Mouse (Mus musculus): ENCODE results near the gene Gnaz.
A peak's percentile ranks its signal among the peaks of the same experiment; 100 is the strongest.

DNA sequence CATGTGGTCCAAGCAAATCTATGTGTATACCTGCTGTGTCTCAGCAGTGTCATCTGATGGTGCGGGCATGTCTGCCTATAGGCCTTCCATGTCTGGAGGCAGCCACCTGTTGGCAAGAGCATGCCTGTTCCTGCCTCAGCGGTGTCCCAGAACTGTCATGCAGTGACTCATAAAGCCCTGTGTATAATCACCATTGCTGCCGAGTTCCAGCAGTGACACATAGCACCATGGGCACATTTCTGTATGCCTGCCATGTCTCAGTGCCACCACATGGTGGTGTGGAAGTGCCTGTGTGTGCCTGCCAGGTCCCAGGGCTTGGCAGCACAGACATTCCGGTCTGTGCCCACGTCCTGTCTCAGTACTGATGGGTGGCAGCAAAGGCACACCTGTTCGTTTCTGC is 44.2 kb upstream of the Gnaz start:
- TF ChIP-seq CTCF (IDR thresholded peaks at IDR 0.05; ENCODE audit: insufficient read depth, low read length) (peak; percentile 70), POLR2A (IDR thresholded peaks at IDR 0.05; ENCODE audit: borderline replicate concordance, extremely low read depth, low read depth, low read length) (no peak)

All from lung, adult 2 months (tissue).